Mouse (Mus musculus) neutrophil, adult 5-6 weeks (primary cell): ENCODE data around the gene Gm17581. TPM values are rescaled to one million over a fixed set of nuclear protein-coding genes. Genes with fewer than 3 reads are reported as not detected.
"Not testable (repeated sequence)": the region's sequence is repeated elsewhere in the genome, so short reads cannot be mapped to it uniquely, and the experiment has no call there.

Experiments used
- ATAC-seq: fragments of 151-379, 151-347 bp; 2 replicates; pipeline ENCODE4 v1.8.0; 2017; ENCODE audit warnings: mild to moderate bottlenecking, moderate TSS enrichment; ENCODE audit not compliant: insufficient number of reproducible peaks, poor library complexity, low FRiP score, severe bottlenecking; ENCODE audit errors: extremely low read depth
- total RNA-seq: library from RNA; stranded (forward); fragments of 200-1000 nt; gene quantifications from 2 replicates; pipeline ENCODE4 v1.2.3, GENCODE M21; 2017

Gm17581 gene
- total RNA-seq, 1 experiment from 2014 or later = not detected

GRCm38 (mm10) chr2:155743351-155743750 lies 7.7 kb upstream of the Gm17581 start:
- ATAC-seq = no peak

DNA sequence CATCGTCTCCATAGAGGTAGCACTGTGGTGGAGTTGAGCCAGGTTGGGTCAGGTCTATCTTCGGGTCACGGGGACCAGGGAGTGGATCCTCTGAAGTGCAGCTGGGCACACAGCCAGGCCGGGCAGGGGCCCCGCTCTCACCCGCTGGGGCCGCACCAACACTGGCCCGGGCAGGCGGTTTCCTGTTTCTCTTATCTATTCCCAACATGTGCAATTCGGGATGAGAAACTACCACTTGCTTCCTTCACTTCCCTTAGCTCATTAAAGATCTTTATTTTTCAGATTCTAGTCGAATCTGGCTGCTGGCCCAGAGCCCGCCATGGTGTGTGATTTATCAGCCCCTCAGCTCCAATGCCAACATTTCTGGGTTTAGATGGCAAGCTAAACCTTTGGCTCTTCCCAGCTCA lies 7.3 kb upstream of the Gm17581 start:
- no peak for ATAC-seq

DNA sequence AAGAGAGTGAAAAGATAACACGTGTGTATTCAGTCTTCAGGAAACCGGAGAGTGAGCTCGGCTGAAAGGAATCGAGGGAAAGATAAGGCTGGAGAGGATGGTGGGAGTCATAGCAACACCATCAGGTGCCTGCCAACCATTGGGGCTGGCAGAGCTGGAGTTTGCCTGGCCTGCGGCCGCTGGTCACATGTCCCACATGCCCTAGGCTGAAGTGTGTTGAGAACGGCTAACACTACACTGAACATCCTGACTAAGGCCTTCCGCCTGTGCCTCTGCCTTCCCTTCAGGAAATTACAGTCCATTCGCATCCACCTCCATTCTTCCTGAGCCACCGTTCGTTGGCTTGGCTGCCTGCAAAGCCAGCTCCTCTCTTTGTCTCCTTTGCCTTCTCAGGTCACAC lies 6.5 kb upstream of the Gm17581 start:
- no peak for ATAC-seq

DNA sequence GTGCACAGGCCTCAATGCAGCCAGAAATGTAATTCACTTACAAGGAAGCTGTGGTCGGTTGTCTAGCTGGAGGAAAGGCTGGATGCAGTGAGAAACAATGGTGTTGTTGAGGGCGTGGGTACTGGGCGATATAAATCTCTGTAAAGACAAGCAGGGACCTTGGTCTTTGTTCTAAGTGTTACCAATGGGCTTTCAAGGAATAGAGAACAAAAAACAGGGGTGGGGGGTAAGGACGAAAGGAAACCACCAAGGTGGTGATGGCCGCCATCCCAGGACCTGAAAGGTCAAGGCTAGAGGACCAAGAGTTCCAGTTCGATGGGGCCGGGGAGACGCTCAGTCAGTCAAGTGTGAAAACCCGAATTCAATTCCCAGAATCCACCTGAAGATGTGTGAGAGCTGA lies 2.1 kb upstream of the Gm17581 start:
- no peak for ATAC-seq

DNA sequence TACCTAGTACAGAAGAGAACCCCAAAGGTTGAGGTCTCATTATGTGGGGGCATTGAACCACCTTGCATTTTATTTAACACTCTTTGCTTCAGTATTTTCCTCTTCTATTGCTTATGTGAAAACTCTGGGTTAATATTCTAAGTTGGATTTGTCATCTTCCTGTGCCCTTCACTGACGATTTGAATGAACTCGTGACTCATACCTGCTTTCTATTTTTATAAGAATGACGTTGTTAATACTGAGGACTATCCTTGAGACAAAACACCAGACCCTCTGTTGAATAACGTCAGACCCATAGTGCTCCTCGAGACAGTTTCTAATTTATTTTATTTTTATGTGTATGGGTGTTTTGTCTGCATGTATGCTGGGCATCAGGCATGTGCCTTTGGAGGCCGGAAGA lies 1.3 kb upstream of the Gm17581 start:
- no peak for ATAC-seq

DNA sequence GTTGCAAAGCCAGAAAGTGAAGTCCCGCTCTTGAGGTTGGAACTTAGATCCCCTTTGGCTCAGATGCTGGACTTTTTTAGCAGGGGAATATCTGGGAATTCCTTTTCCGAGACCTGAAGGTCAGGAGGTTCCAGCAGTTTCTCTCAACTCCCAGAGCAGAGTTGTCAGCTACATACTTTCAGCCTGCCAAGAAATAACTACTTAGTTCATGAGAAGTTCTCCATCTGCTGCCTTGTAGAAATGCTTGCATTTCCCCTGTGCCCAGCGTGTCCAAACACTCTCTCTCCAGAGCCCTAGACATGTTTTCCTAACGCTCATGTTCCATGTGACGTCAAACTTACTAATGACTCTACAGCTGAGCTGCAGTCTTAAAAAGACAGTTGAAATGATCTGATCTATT lies 586 bp downstream of the Gm17581 start:
- no peak for ATAC-seq

DNA sequence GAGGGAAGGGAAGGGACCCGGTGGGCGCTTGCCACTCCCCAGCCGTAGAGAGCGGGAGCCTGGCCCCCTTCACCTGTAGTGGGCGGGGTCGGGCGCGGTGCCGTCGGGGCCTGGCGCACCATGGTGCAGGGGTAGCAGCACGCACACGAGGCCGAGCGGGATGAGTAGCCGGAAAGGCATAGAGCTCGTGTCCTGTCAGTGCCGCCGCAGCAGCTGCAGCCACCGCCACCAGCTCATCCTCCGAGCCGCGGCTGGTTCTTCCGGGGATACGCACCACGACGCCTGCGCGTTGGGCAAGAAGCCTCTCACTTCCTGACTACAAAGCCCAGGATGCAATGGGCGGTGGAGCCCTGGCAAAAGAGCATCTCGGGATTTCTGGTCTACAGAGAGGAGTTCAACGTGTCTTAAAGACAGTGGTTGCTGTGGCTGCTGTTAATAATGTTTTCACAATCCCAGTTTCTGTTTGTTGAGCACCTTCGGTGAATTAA lies 6.5 kb downstream of the Gm17581 start, which contains the start of gene Edem2:
Gene Edem2 (minus strand): TSS at position 318 of the 488 bp plus-strand sequence.
- peak; percentile 99 for ATAC-seq

DNA sequence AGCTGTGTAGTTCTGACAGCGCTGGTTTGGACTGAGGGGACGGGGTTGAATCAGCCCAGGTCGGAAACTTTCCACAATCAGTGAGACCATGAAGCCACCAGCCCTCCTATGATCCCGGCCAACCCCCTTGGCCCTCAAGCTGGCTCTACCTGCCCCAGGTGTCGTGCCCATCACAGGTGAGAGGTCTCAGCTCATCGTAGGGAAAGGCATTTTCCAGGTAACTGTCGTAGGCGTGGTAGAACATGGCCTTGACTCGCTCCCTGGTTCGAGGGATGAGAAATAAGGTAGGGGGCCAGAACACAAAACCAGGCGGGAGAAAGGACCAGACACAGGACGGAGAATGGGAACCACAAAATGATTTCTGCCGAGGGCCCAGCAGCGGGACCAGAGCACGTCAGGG lies 6.9 kb downstream of the Gm17581 start:
- ATAC-seq = no peak

GRCm38 (mm10) chr2:155727764-155728395 lies 7.8 kb downstream of the Gm17581 start:
- no peak for ATAC-seq

DNA sequence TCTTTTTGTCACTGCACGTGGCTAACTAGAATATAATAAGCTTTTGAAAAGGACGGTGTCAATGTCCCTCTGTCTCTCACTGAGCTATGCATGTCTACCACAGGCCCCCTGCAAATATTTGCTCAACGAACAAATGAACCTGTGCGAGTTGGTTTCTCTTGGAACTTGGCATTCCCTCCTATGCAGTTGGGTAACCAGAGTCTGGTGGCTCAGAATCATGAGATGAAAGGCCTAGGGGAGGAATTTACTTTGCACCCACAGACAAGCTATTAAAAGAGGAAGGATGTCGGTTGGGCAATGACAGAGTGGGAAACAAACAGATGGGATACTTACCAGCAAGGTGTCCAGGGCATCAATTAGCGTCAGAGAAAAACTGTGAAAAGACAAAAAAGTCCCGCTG lies 9.4 kb downstream of the Gm17581 start:
- no peak for ATAC-seq

- no peak for ATAC-seq
Measured at GRCm38 (mm10) chr2:155724526-155724925, 11.1 kb downstream of the Gm17581 start.

DNA sequence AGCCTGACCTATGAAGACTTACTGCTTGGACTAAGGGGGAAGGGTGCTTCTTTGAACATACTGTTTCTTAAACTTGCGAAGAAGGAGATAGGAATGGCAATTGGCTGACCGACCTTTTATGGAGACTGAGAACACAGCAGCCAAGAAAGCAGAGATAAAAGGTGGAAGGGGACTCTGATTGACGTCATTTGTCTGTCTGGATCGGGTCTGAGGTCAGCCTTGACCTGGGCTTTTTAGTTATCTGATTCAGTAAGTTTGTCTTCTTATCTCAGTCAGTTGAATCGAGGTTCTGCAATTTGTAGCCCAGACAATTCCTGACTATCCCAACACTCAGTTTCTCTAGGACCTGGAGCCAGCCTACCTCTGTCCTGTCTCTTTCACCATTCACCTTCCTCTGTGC lies 11.6 kb downstream of the Gm17581 start:
- ATAC-seq = no peak

- ATAC-seq = no peak
Measured at GRCm38 (mm10) chr2:155720585-155720984, 15.1 kb downstream of the Gm17581 start.

DNA sequence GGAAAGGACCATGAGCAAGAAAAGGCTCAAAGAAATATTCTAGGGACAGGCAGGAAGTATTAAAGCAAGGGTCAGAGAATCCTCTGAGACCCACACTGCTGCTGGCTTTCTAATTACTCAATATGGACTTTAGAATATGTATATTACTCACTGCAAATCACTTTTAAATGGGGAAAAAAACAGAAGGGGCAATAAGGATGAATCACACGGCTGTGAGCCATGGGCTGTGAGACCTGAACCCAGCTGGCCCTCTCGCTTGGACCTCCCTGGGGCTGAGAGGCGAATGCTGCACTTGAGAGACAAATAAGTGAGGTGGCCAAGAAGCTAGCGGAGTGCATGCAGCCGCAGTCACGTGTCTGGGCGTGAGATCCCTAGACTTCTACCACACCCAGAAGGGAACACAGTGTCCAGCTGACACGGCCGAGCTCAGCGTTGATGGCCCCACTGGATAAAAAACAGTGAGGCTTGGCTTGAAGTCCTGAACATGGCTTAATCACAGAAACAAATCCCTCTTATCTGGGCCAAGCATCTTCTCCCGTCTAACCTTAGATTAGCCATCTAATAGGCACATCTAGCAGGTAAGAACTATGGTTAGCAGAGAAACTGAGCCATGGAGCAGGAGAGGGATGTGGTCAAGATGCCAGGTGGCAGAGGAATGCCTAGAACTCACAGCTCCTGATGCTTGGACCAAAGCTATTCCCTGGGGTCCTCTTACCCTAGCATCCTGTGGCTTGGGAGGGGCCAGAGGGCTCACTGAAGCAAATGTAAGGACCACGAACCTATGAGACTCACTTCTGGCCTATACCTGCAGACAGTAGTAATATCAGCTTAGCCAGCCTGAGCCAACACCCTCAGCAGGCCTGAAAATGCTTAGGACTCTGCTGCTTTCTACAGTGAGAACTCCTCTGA lies 18.3 kb downstream of the Gm17581 start:
- no peak for ATAC-seq

DNA sequence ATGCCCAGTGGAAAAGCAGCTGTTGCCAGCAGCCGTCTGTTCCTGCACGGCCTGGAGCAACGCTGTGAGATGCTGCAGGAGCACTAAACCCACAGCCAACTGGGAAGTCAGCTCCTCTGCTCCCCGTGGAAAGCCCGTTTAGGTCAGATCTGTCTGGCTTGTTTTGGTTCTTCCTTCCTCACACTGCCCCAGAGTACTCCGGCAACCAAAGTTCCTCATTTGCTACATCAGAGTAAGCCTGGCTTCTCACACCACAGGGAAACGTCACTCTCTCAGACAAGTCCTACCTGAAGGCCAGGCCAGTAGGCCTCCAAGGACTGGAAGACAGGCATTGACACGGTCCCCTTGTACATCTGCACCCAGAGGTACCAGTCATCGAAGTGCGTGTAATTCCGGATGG lies 25.1 kb downstream of the Gm17581 start:
- no peak for ATAC-seq

DNA sequence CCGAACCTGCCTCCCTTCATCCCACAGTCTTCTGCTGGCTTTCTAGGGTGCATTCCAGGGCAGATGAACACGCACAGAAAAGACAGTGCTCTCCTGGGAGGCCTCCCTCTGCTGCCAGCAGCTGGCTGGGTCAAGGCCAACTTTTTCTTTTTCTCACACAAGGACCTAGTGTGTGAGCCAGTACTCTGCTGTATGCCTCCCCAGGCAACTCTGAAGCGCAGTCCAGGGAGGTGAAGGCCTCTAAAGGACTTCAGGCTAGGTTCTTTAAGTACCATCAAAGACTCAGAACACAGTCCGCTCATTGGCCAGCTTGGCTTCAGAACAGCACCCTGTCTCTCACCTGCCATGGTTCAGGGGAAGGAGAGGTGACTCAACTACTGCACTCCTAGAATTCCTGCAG lies 28.4 kb downstream of the Gm17581 start:
- ATAC-seq = no peak

DNA sequence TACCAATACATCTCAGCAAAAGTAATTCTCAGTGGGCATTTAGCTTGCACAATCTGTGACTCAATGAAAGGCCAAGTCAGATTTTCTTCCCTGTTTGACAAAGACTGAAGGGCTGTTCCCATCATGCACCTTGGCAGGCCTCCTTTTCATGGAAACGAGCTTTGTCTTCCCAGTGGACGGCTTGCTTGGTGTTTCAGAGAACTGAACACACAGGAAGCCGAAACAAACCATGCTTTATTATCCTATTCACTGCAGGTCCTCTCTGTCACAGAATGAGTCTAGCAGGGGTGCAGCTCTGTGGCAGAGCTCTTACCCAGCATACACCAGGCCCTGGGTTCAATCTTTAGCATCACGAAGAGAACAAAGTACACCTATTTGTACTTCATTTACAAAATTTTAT lies 32.0 kb downstream of the Gm17581 start:
- no peak for ATAC-seq

DNA sequence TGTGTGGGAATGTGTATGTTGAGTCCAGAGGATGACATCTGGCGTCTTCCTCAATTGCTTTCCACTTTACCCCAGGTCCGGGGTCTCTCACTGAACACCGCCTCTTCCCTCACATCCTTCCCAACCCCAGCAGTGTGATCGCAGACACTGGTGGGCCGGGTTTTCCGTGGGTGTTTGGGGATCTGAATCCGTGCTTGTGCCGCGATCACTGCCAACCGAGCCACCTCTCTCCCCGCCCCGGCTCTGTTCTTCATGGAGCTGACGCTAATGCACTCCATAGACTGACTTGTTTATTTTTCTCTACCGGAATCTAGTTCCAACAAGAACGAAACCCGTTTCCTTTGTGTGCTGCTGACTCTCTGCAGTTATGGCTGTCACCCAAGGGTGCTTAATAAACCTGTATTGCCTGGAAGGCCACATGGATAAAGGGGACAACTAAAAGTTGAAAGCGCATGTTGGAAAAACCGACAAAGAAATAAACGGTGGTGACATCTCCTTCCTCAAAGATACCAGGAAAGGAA lies 34.2 kb downstream of the Gm17581 start:
- ATAC-seq = no peak

GRCm38 (mm10) chr2:155698443-155698842 lies 37.2 kb downstream of the Gm17581 start:
- ATAC-seq = not testable (repeated sequence)

DNA sequence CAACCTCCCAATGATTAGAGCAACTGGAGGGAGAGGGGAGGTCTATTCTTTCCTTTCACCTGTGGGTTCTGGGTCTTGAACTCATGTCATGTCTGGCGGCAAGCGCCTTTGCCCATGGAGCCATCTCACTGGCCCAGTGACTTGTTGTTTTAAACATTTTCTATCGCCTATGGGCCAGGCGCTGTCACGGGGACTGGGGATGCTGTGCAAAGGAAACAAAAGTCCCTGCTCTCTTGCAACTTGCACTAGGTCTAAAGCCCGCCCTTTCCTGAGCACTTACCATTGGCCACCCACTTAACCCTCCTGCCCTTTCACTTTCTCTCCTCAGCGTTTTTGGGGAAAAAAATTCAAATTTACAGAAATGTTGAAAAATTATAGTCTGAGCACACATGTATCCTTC lies 38.8 kb downstream of the Gm17581 start:
- no peak for ATAC-seq
